Mouse (Mus musculus) layer of hippocampus, adult 9-11 months (tissue): ENCODE data around the gene Gstm3.
"Not testable (repeated sequence)": the region's sequence is repeated elsewhere in the genome, so short reads cannot be mapped to it uniquely, and the experiment has no call there.

ENCODE experiments used
- DNase-seq: peaks from one replicate; pipeline ENCODE4 v3.0.0; 2022

Gstm3 gene

DNA sequence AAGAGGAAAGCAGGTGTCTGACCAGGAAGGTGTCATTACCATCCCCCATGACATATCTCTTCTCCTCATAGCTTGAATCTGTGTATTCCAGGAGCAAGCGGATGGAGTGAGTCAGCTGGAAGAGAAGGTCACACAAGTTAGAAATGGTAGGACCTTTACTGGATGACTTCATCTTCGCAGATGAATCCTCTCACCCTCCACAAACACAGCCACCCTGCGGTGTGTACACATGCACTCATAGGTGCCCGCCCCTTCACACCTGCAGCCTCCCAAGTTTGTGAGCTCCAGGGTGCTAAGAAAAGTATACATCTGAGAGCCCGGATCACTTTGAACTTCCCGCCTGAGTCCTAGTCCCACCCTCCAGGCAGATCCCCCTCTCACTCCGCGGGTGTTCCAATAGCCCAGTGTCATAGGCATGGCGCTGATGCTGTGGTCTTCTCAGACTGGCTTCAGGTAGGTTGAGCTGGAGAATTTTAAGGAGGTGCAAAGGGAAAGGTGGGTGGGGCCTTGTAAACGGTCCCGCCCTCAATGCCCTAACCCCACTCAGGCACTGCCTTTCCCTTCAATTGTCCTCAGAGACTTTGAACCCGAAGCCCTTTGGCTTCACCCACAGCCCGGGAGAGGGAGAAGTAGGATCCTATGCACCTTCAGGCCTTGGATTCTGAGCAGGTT lies at the start of gene Gstm3:
Gene Gstm3, minus strand, starts transcription at position 560 of the 672 bp plus-strand sequence.
- DNase-seq: no peak

DNA sequence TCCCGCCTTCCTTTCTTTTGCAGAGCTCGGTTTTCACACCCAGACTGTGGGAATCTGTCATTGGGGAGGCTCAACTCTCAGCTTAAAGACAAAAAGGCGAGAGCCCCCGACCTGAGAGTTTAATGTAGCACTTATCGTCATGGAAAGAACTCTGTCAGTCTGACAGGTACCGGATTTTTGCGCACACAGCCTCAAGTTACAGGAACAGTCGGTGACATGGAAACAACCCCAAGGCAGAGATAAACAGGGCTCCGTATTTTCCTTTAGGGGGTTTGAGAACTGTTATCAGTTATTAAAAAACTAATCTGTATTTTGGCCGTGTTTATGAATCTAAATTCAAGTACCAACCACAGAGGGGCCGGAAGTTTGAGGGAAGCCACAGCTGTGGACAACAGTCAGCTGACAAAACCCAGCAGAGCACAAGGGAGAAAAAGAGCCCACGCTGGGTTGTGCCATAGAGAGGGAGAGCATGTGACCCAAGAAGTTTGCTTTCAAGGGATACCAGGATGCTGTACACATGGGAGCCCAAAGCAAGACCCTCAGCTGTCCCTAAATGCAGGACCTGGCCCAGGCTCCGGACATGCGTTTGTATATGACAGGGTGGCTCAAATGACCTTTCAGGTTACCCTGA lies 49.2 kb upstream of the Gstm3 start:
- no peak for DNase-seq

DNA sequence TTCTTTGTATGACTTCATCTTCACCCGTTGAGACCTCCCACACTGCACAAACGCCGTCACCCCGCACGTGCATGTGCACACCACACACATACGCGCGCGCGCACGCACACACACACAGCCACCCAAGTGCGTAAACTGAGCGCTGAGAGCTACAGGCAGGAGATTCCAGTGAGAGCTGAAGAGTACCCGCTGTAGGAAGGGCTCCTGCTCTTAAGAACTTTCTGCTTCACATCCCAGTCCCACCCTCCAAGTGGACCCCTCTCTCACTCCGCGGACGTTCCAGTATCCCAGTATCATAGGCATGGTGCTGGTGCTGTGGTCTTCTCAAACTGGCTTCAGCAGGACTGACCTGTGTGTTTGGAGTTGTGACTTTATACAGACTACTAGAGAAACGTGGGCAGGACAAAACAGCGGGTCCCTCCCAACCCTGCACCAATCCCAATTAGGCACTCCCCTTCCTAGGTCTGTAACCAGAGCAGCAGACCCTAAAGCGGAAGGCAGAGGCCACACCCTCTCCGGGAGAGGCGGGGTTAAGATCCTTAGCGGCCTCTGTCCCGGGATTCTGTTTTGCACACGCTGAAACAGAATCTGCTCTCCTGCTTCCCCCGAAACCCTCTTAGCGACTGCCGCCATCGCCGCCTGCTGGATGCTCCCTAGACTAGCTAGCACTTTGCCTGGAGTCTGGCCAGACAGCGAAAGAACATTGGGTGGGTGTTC lies 48.5 kb upstream of the Gstm3 start, which contains the start of gene Gstm1:
Gene Gstm1, minus strand, starts transcription at position 501 of the 717 bp plus-strand sequence.
- peak; percentile 94 for DNase-seq

DNA sequence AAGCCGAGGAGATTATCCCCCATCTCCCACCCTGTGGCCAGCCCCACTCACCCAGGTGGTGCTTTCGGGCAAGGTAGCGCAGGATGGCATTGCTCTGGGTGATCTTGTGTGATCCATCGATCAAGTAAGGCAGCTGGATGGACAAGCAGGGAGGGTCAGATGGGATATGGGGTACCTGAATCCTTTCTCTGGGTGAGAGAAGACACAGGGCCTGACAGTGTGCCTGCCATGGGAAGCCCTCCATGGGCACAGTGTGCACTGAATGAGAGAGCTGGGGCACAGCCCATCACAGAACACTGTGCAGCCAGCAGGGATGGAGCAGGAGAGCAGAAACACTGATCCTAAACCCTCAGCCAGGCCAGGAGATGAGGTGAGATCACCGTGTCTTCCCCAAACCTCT lies 47.4 kb upstream of the Gstm3 start:
- not testable (repeated sequence) for DNase-seq

DNA sequence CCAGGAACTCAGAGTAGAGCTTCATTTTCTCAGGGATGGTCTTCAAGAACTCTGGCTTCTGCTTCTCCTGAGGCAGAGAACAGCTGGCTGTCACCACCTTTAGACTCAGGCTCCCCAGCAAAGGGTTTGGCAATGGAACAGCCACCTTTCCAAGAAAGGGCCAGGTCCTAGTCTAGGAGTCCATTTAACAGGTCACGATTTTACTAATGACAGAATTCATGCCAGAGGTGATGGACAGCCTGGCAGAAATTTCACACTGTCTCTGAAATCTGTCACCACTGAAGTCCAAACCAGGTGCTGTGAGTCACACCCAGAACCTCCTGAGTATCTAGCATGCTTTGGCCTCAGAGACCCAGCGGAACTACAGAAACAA lies 45.9 kb upstream of the Gstm3 start:
- no peak for DNase-seq

DNA sequence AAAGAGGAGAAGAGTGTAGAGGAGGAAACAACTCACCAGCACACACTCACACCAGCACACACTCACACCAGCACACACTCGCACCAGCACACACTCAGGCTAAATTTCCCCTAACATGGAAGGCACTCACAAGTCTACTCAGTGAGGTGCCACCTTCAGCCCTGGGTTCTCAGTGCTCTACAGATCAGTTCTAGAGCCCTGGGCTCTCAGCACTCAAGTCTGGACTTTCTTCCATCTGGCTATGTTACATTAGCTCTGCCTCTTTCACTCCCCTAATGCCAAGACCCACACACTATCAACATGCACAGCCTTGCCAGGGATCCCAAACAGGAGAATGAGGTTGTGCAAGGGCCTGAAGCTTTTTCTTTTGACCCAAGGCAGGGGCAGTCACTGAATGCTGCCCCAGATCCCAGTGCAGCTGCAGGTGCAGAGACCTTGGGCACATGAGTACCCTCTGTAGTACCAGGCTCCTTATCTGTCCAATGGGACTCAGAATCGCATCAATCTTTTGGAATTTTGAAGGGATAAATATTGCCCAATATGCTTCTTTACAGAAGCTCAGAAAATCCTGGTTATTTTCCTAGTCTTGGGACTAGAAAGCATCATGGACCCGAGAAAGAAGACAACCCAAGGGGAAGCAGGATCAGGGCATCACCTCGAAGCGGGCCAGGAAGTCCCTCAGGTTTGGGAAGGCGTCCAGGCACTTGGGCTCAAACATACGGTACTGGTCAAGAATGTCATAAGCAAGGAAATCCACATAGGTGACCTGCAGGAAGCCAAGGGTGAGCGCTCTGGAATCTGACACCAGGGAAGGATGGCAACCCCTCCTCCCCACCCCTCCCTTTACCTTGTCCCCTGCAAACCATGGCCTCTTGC lies 45.3 kb upstream of the Gstm3 start:
- DNase-seq: no peak

DNA sequence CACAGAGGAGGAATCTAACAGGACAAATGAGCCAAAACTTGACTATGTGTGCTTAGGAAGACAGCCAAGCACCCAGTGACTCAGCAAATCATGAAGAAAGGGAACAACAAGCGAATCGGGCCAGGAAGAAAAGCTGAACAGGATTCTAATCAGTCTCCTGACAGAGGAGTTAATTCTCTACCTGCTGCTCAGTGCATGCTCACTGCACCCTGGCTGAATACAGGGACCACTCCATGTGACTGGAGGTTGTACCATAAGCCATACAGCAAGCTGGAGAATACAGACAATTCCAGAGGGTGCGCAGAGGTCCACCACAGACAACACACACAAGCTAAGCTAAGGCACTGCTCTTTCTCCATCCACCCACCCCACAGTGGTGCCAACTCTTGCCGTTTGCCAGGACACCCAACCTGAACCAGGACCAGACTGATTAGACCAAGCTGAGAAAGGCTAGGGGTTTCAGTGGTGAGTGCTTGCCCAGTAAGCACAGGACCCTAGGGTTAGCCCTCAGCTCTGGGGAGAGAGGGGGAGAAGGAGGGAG lies 44.3 kb upstream of the Gstm3 start:
- peak; percentile 75 for DNase-seq

DNA sequence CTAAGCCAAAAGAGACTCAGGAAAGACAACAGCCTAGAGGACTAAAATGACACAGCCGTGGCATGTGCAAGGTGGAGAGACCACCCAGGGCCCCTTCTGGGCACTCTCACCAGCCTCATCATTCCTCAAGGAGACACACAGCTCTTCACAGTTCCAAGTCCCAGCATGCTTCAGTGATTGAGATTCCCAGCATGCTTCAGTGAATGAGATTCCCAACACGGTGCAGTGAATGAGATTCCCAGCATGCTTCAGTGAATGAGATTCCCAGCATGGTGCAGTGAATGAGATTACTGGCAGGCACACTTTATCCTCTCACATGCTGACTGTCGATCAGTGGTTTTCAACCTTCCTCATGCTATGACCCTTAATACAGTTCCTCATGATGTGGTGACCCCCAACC lies 42.5 kb upstream of the Gstm3 start:
- DNase-seq: no peak

DNA sequence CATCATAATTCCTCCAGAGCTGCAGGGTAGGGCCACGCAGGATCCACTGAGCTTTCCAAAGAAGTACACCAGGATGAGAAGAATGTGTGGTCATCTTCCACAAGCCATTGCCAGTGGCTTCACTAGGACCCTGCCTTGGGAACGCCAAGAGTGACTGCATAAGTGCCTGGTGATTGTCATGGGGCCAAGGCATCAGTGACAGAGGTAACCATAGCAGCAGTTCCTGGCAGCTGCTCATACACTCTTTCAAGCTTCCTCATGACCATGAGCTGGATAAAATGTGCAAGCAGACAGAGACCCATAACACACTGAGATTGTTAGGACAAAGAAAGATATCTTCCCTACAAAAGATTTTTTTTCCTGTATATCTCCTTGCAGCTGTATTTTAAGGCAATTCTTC lies 41.2 kb upstream of the Gstm3 start:
- DNase-seq: peak; percentile 71

DNA sequence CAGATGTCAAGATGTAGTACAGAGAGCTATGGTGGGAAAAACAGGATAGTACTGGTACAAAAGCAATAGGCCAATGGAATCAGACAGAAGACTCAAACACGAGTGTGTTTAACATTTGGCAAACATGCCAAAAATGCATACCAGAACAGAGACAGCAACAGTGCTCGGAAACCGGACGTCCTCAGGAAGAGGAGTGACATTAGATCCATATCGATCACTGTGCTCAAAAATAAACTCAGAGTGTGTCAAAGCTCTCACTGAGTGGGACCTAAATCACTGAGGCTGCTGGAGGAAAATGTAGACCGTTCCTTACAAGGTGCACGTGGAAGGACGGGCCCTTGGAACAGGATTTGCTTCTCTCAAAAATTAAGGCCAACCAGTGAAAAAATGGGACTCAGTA lies 32.9 kb upstream of the Gstm3 start:
- DNase-seq: no peak

DNA sequence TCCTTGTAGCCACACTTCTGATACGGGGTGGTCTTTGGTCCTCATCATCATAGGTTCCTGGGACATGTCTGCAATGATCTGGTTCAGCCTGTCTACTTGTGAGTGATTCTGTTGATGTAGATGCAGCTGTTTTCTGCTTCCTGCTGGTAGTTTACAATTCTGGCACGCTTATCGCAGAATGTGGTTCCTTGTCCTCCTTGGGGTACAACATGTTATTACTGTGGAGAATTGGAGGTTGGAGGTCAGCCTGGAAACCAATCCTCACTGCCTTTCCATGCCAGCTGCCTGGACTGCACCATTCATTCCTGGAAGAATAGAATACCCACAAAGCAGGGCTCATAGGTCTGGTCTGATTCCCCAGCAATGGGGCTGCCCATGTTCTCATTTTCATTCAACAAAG lies 30.4 kb upstream of the Gstm3 start:
- DNase-seq: no peak

DNA sequence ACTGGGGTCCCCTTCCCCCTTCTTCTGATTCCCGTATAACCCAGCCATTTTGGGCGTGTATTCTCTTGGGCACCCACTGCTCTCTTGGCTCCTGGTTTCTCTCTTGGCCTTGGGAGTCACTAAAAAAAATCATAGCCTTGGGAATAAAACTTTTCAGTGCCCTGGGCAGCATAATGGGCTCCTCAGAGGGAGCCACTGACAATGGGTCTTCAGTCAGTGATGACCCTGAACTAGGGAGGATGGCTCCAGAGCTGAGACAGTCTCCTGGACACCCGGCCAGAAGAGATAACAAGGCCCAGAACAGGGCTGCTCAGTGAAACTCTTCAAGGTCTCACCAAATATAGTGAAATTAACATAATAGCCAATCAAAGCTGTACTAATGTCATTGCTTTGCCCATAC lies 29.5 kb upstream of the Gstm3 start:
- DNase-seq: no peak

DNA sequence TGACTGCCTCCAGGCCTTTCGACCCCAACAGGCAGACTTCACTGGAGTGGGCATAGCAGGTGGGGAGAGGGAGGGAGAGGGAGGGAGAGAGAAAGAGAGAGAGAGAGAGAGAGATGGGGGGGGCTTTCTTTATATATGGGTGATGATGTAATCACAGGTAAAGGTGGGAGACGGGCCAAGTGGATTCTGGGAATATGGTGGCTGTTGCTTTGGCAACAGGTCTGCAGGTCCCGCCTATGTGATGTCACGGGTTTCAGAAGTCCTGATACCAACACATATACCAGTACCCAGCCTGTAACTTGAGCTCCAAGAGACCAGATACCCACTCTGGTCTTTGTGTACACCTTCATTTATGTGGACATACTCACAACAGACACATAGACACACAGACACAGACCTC lies 27.5 kb upstream of the Gstm3 start:
- no peak for DNase-seq

DNA sequence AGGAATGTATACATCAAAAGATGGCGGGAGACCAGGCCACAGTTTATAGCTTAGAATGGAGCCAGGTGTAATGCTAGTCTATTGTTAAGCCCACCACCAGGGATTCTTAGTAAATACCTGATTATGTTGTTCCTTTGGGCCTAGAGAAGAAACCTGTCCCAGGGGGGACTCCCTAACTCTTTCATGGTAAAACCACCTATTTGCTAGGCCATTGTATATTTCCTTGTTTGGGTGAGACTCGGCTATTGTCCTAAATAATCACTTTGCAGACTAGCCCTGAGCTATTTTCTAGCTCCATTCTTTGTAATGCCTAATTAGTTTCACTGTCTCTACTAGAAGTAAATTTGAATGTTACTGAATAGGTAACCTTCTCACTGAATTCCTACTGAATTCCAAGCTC lies 26.9 kb upstream of the Gstm3 start:
- DNase-seq: not testable (repeated sequence)

DNA sequence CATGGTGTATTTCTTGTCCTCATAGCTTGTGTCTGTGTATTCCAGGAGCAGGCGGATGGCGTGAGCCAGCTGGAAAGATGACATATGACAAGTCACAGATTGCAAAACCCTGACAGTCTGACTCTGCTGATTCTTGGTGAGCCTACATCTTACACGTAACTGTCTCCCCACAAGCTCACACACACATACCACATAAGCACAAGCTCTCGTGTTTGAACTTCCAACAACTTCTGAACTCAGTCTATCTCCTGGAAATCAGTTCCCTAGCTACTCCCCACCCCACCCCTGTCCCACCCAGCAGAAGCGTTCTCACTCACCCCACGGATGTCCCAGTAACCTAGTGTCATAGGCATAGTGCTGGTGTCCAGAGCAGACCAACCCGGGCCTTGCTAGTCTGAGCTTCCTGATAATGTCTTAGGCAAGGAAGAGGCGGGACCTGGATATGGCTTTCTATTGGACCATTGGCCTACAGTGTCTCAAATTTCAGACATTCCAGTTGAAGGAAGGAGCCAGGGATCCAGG lies 17.0 kb upstream of the Gstm3 start, which contains the start of gene Gstm2:
Gene Gstm2, minus strand, starts transcription at position 413 of the 522 bp plus-strand sequence.
- peak; percentile 38 for DNase-seq

DNA sequence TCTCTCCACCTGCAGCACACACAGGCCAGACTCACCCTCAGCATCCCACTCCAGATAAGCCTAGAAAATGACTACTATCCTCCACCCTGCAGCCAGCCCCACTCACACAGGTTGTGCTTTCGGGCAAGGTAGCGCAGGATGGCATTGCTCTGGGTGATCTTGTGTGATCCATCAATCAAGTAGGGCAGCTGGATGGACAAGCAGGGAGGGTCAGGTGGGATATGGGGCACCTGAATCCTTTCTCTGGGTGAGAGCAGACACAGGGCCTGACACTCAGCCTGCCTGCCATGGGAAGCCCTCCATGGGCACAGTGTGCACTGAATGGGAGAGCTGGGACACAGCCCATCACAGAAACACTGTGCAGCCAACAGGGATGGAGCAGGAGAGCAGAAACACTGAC lies 16.1 kb upstream of the Gstm3 start:
- not testable (repeated sequence) for DNase-seq

DNA sequence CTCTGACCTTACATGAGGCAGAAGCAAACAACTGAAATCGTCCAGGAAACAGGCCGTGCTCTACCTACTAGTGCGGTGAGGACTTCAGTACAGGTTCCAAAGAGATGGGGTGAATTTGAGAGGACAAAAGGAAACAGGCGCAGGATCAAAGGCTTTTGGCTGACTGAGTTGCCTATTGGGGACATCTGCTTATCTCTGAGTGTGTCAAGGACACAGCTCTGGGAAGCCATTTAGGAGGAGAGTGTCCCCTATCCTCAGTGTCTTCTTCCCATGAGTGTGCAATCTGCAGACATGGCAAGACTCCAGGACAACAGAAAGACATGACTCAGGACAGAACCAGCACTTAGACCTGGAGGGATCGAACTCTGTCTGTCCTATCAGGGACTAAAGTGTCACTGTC lies 15.4 kb upstream of the Gstm3 start:
- no peak for DNase-seq

DNA sequence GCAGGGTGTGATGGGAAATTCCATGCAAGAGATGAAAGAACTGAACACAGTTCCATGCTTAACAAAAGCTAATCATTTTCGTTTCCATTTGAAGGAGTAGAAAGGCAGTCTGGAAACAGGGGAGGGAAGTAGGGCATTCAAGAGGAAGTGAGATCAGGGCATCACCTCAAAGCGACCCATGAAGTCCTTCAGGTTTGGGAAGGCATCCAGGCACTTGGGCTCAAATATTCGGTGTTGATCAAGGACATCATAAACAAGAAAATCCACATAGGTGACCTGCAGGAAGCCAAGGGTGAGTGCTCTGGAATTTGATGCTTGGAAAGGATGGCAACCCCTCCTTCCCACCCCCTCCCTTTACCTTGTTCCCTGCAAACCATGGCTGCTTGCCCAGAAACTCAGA lies 14.7 kb upstream of the Gstm3 start:
- DNase-seq: no peak

DNA sequence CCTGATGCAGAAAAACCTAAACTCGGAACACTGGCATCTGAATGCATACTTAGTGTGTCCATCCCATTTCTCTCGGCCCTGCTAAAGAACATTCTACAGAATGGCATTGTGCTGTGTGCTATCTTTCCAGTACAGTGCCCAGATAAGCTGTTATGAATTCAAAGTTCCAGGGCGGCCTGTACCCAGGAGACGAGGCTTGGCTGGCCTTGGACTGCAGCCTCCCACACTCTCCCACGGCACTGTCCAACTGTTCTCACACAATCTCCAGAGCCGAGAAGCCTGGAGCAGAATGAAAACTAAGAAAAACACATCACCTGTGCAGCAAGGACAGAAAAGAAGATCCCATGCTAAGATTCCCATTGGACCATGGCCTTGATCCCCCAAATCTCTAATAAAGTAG lies 13.6 kb upstream of the Gstm3 start:
- no peak for DNase-seq

DNA sequence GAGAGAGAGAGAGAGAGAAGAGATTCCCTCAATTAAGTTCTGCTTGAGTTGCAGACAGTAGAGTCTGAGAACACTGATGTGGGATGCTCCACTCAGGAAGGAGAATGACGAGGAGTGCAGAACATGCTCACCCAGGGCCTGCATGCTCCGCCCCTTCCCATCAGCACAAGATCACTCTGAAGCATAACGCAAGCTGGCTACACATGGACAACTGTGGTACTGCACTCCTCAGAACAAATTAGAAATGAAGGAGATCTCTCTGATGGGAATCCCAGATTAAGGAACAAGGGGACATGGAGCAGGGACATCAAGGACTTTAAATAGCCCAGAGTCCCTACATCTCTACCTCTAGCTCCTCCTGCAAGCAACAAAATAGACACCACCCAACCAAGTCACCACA lies 12.2 kb upstream of the Gstm3 start:
- no peak for DNase-seq

DNA sequence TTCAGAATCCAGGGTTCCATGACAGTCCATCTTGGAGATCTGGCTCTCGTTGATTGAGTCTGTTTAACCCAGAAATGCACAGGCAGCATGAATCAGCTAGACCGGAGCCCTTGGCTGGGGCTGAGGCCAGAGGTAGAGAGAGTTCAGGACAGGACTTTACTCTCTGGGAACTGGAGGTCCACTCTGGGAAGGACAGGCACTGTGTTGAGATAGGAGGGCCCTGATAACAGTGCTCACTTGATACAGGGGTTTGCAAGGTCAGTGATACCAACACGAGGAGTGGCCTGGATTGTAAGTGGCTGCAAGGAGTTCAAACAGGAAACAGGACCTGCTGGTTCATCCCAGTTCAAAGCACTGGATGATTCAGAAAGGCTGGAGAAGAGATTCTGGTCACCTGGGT lies 8.6 kb upstream of the Gstm3 start:
- DNase-seq: no peak

DNA sequence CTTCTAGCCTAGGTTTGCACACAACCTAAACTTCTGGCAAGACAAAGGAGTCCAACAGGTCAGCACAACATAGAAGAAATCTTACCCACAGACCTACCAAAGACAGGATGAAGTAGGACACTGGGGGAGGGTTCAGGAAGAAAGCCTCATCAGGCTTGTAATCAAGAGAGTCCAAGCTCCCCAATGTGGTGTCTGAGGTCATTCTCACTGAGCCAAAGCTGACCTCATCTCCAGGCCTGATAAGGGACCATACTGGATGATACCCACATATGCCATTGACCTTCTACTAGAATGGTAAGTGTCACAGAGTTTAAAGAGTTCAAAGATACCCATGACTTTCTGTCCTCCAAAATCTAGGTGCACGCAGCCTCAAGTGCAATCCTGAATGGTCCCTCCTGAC lies 5.2 kb upstream of the Gstm3 start:
- no peak for DNase-seq

DNA sequence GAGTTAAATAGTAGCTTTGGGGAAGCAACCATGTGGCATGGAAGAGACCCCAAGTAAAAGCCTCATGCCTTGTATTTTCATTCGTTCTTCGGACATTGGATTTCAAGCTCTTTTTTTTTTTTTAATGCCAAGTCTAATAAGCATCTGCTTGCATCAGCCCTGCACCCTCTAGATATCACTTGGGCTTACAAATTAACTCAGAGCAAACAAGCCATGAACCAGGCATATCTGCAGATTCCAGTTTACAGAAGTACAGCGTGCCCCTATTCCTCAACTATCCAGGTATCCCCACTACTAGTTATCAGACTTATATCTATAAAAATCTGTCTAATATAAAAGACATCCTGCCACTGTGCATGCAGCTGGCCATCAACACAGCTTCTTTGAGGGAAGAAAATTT lies 3.0 kb upstream of the Gstm3 start:
- no peak for DNase-seq
